Mouse (Mus musculus) forebrain, embryonic 13.5 days (tissue): ENCODE measurements around the gene Safb. TPM values are rescaled to one million over a fixed set of nuclear protein-coding genes. Genes with fewer than 3 reads are reported as not detected.

Experiments used
- ATAC-seq: fragments of 200-750 bp; cut with Nextera tagmentation; 2 replicates; pipeline ENCODE4 v1.8.0; 2017
- H3K27ac ChIP-seq: fragments of 300-500 bp; sonication (generic); 2 replicates; pipeline ENCODE4 v1.5.1; 2015; ENCODE audit warnings: inconsistent platforms, mild to moderate bottlenecking, moderate library complexity
- H3K27me3 ChIP-seq: fragments of 300-500 bp; sonication (generic); 2 replicates; pipeline ENCODE4 v1.6.1; 2015; ENCODE audit warnings: mild to moderate bottlenecking, inconsistent platforms
- H3K36me3 ChIP-seq: fragments of 300-500 bp; sonication (generic); 2 replicates; pipeline ENCODE4 v1.6.1; 2015; ENCODE audit warnings: mild to moderate bottlenecking, inconsistent platforms; ENCODE audit not compliant: poor library complexity, severe bottlenecking
- H3K4me1 ChIP-seq: fragments of 300-500 bp; sonication (generic); 2 replicates; pipeline ENCODE4 v1.6.1; 2015; ENCODE audit warnings: inconsistent platforms
- H3K4me2 ChIP-seq: fragments of 300-500 bp; sonication (generic); 2 replicates; pipeline ENCODE4 v1.6.1; 2015; ENCODE audit warnings: inconsistent platforms, mild to moderate bottlenecking, moderate library complexity
- H3K4me3 ChIP-seq: fragments of 300-500 bp; sonication (generic); 2 replicates; pipeline ENCODE4 v1.5.1; 2015; ENCODE audit warnings: mild to moderate bottlenecking, inconsistent platforms
- H3K9ac ChIP-seq: fragments of 300-500 bp; sonication (generic); 2 replicates; pipeline ENCODE4 v1.6.1; 2015; ENCODE audit warnings: mild to moderate bottlenecking, inconsistent platforms
- H3K9me3 ChIP-seq: fragments of 300-500 bp; sonication (generic); replicated peaks from 2 replicates; pipeline ENCODE4 v1.6.1; 2016; ENCODE audit warnings: inconsistent platforms
- WGBS: fragments of 180-500 bp; shearing (Covaris S2); methylation state at CpG from one replicate; pipeline ENCODE4 v1.1.7; 2015; 5-methylcytosine and 5-hydroxymethylcytosine counted together
- polyA plus RNA-seq: library from polyadenylated mRNA; unstranded; fragments of >200 nt; fragmentation: Nextera tagmentation; extraction: Ambion mirVana; gene quantifications from 2 replicates; pipeline ENCODE4 v1.2.1, GENCODE M21; 2015

The Safb gene
- 126 and 135 TPM in 2 replicates for polyA plus RNA-seq

GRCm38 (mm10) chr17:56584257-56585130 is at the start of gene Safb, which contains the start of gene Safb2:
Gene Safb (plus strand): TSS chr17:56584825.
Gene Safb2 (minus strand): TSS chr17:56584585.
- ATAC-seq = peak; percentile 95

DNA sequence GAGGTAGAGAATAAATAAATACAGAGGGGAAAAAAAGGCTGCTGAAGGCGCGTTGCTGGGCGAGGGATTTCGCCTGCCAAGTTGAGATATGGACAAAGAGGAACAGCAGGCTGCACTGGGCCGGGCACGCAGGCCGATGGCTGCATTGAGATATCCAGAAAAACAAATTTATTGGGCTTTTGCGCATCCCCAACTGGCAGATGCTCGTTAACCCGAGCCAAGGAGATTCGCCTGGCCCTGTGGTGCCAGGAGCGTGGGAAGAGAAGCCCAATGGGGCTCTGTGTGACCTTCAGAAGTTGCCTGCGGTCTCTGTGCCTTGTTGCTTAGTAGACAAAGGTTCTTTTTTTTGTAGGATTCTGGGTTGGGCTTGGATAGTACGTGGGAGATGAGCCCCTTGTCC is 48.4 kb upstream of the Safb start:
- Histone ChIP-seq H3K9me3 (no peaks in the 10 kb centered on the region), H3K36me3 (no peaks in the 10 kb centered on the region), H3K4me2 (no peak overlapping the region), H3K4me1 (peaks cover 49% of the 10 kb centered on the region), H3K27ac (peak overlapping the region; percentile 90), H3K27me3 (no peaks in the 10 kb centered on the region), H3K4me3 (no peak overlapping the region), H3K9ac (no peak overlapping the region)
- WGBS = 19% methylated on average over 14 of the region's 14 CpGs
- peak; percentile 37 for ATAC-seq

More at GRCm38 (mm10) chr17:56584257-56585130, at the start of gene Safb, which contains the start of gene Safb2:
- H3K27me3 ChIP-seq = no peaks in the 10 kb centered on the region
- peaks cover 69% of the 10 kb centered on the region for H3K36me3 ChIP-seq
- H3K27ac ChIP-seq = peak within 1 kb of the TSS; percentile 93
- peak within 1 kb of the TSS; percentile 92 for H3K4me2 ChIP-seq
- peak within 1 kb of the TSS; percentile 89 for H3K9ac ChIP-seq
- peaks cover 63% of the 10 kb centered on the region for H3K4me1 ChIP-seq
- H3K9me3 ChIP-seq = no peaks in the 10 kb centered on the region
- peak within 1 kb of the TSS; percentile 61 for H3K4me3 ChIP-seq
- under 1% methylated on average over 91 of the region's 101 CpGs for WGBS

DNA sequence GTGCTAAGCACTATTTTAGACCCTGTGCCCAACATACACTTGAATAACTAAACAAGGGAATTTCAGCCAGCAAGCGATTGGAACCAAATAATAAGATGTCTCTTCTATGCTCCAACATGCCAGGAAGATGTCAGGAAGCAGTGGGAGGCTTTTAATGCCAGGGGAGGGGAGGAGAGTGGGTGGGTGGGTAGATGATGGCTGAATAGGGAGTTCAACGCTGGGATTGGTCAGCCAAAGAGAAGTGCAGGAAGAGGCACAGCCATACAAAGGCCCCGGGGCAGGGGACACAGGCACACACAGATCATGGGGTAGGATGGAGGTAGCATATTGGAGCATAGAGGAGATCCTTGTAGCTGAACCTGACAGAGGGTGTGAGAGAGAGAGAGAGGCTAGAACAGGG is 47.8 kb upstream of the Safb start:
- H3K27me3 ChIP-seq = no peaks in the 10 kb centered on the region
- H3K27ac ChIP-seq = peak overlapping the region; percentile 90
- H3K4me2 ChIP-seq = no peak overlapping the region
- peak; percentile 38 for ATAC-seq
- no peak overlapping the region for H3K9ac ChIP-seq
- WGBS = 36% methylated on average over 3 of the region's 3 CpGs
- no peaks in the 10 kb centered on the region for H3K9me3 ChIP-seq
- H3K36me3 ChIP-seq = no peaks in the 10 kb centered on the region
- H3K4me3 ChIP-seq = no peak overlapping the region
- H3K4me1 ChIP-seq = peaks cover 49% of the 10 kb centered on the region

GRCm38 (mm10) chr17:56537912-56538311 is 46.7 kb upstream of the Safb start:
- Histone ChIP-seq H3K4me3 (no peak overlapping the region), H3K4me2 (no peak overlapping the region), H3K27me3 (no peaks in the 10 kb centered on the region), H3K9ac (no peak overlapping the region), H3K36me3 (no peaks in the 10 kb centered on the region), H3K4me1 (peaks cover 57% of the 10 kb centered on the region), H3K9me3 (no peaks in the 10 kb centered on the region), H3K27ac (peak overlapping the region; percentile 90)
- WGBS = 8% methylated on average over 8 of the region's 8 CpGs
- peak; percentile 42 for ATAC-seq

- Histone ChIP-seq H3K9ac (no peak overlapping the region), H3K4me1 (peaks cover 65% of the 10 kb centered on the region), H3K9me3 (no peaks in the 10 kb centered on the region), H3K4me2 (no peak overlapping the region), H3K36me3 (no peaks in the 10 kb centered on the region), H3K4me3 (no peak overlapping the region), H3K27ac (0 out of 2 replicates have a peak overlapping the region, but pooled peaks have one; percentile 19), H3K27me3 (no peaks in the 10 kb centered on the region)
- 47% methylated on average over 6 of the region's 6 CpGs for WGBS
- no peak for ATAC-seq
Observed at GRCm38 (mm10) chr17:56540562-56540975, 44.1 kb upstream of the Safb start.

DNA sequence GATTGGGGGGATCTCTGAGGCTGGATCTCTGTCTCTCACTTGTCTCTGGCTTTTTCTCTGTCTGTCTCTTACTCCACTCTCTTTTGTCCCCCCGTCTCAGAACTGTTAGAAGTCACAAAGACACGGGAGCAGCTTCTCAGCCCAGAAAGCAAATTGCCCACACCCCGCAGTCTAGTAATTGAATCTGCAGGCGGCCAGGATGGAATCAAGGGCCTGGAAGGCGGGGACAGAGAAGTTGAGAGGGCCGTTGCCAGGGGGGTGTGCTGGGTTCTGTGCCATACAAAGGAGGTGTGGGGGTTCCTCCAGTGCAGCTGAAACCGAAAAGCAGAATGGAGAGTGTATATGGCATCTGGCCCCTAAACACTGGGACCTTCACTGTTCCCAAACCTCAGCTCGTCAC is 41.9 kb upstream of the Safb start:
- H3K36me3 ChIP-seq = no peaks in the 10 kb centered on the region
- 0 out of 2 replicates have a peak, but pooled peaks have one; percentile 13 for ATAC-seq
- peaks cover 64% of the 10 kb centered on the region for H3K4me1 ChIP-seq
- H3K27ac ChIP-seq = peak overlapping the region; percentile 72
- H3K9ac ChIP-seq = no peak overlapping the region
- H3K27me3 ChIP-seq = no peaks in the 10 kb centered on the region
- WGBS = 16% methylated on average over 8 of the region's 8 CpGs
- no peaks in the 10 kb centered on the region for H3K9me3 ChIP-seq
- H3K4me2 ChIP-seq = no peak overlapping the region
- H3K4me3 ChIP-seq = no peak overlapping the region

DNA sequence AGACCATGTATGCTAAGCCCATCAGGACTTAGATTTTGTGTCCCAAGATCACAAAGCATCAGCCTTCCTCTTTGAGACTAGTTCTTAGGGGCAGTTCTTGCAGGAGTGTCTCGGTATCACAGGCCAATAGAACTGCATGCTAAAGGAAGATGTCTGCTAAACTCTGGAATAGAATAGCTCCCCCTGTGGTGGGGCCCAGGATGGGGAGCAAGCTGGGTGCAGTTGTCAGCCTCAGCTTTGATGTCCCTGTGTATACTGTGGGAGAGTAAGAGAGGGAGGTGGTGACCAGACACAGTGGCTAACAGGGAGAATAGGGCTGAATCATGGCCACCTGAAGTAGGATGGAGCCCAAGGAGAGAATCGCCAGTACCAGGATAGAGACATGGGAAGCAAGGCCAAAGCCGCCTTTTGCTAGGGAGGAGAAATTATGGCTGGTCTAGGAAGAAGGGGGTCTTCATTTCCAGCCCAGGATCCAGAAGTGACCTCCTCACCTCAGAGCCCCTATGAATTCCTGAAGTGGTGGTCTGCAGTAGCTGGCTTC is 40.9 kb upstream of the Safb start:
- Histone ChIP-seq H3K4me1 (peaks cover 64% of the 10 kb centered on the region), H3K4me3 (no peak overlapping the region), H3K9me3 (no peaks in the 10 kb centered on the region), H3K27me3 (no peaks in the 10 kb centered on the region), H3K9ac (no peak overlapping the region), H3K4me2 (no peak overlapping the region), H3K27ac (no peak overlapping the region), H3K36me3 (no peaks in the 10 kb centered on the region)
- no peak for ATAC-seq
- 82% methylated on average over 3 of the region's 3 CpGs for WGBS

DNA sequence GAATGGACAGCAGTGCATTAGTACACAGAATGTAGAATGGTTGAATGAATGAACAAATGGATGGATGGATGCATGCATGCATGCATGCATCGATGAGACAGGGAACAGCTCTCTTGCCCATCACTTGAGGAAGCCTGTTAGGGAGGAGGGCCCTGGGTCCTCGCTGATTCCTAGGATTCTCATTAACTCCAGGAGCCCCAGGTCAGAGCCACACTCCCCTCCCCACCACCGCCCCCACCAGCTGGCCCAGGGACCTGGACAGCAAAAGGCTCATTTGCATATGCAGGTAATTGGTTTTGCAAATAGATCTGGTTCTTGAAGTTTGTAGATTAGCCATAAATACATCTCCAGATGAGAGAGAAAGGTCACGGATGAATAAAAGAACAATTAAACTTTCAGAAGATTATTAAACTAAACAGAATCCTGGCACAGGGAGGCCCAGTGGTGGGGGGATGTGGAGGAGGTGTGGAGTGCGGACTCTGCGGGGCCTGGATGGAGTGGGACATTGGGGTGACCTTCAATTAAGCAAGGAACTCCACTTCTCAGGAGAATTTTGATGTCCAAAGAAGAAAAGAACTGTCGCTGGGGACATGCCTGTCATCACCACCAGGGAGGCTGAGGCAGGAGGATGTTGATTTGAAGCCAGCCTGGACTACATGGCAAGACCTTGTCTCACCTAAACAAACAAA is 39.8 kb upstream of the Safb start:
- no peak overlapping the region for H3K27ac ChIP-seq
- H3K9me3 ChIP-seq = no peaks in the 10 kb centered on the region
- no peak overlapping the region for H3K9ac ChIP-seq
- peaks cover 66% of the 10 kb centered on the region for H3K4me1 ChIP-seq
- H3K4me3 ChIP-seq = no peak overlapping the region
- H3K4me2 ChIP-seq = no peak overlapping the region
- no peaks in the 10 kb centered on the region for H3K27me3 ChIP-seq
- H3K36me3 ChIP-seq = no peaks in the 10 kb centered on the region
- 75% methylated on average over 7 of the region's 7 CpGs for WGBS
- ATAC-seq = no peak

DNA sequence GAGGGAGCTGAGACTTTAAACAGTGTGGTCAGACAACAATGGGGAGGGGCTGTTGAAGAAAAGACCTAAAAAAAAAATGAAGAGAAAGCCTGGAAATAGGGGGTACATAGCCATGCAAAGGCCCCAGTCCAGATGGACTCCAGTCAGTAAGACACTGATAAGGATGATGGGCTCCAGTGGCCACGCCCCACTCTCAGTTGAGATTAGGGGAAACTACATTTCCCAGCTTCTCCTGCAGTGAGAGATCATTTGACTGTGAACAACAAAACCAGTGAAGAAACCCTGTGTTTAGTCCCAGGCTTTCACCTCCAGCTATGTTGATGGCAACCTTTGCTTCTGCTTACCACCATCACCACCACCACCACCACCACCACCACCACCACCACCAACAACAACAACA is 38.7 kb upstream of the Safb start:
- Histone ChIP-seq H3K9me3 (no peaks in the 10 kb centered on the region), H3K4me2 (no peak overlapping the region), H3K4me1 (peaks cover 64% of the 10 kb centered on the region), H3K4me3 (no peak overlapping the region), H3K27ac (0 out of 2 replicates have a peak overlapping the region, but pooled peaks have one; percentile 87), H3K36me3 (no peaks in the 10 kb centered on the region), H3K9ac (no peak overlapping the region), H3K27me3 (no peaks in the 10 kb centered on the region)
- no peak for ATAC-seq
- WGBS = 71% methylated on average over 1 of the region's 1 CpGs

- Histone ChIP-seq H3K27ac (peak overlapping the region; percentile 87), H3K9me3 (no peaks in the 10 kb centered on the region), H3K36me3 (no peaks in the 10 kb centered on the region), H3K4me3 (no peak overlapping the region), H3K9ac (no peak overlapping the region), H3K4me2 (no peak overlapping the region), H3K27me3 (no peaks in the 10 kb centered on the region), H3K4me1 (peaks cover 70% of the 10 kb centered on the region)
- ATAC-seq = no peak
- WGBS = 90% methylated on average over 5 of the region's 5 CpGs
Observed at GRCm38 (mm10) chr17:56546576-56546975, 38.0 kb upstream of the Safb start.

DNA sequence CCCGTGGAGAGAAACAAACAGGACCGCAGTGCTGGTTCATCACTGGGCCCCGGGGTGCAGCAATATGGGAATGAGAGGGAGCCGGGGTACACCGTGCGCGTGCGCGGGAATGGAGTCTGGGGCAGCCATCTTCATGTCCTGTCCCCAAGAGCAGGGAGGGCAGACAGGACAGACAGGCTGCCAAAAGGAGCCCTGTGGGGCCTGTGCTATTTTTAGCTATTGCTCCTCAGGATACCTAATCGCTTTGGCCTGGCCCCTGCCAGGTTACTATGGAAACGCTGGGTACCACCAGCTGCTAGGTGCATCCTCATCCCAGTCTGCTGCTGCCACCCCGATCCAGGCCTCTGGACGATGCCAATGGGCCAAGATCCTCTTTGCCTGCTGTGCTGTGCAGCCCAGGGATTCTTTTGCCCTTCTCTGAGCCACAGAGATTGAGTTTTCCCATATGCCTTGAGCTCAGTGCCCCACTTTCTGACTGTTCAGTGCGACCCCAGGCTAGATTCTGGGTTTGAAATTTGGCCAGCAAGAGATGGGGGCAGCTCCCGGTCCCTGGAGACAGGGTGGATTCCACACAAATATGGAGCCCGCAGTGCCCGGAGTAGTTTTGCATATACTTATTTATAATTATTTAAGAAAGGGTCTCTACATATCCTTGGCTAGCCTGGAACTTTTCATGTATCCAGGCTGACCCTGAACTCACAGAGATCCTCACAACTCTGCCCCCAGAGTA is 37.3 kb upstream of the Safb start:
- Histone ChIP-seq H3K36me3 (no peaks in the 10 kb centered on the region), H3K4me2 (peak overlapping the region; percentile 6; the same call in 1 of the 2 replicates), H3K27me3 (no peaks in the 10 kb centered on the region), H3K27ac (peak overlapping the region; percentile 87), H3K9me3 (no peaks in the 10 kb centered on the region), H3K4me1 (peaks cover 74% of the 10 kb centered on the region), H3K4me3 (no peak overlapping the region), H3K9ac (peak overlapping the region; percentile 50; the same call in 1 of the 2 replicates)
- 0 out of 2 replicates have a peak, but pooled peaks have one; percentile 8 for ATAC-seq
- WGBS = 52% methylated on average over 17 of the region's 17 CpGs
